14 mouse cellular contexts compared by ENCODE assay signal in genomic region chr2:162764059-162764458, GRCm38 (mm10).
"Had no signal": no experiment of that assay in that cellular context is flagged by ENCODE, and none has a peak within 500 bp of the region (broad histone marks: within the 10 kb centered on the region; RNA-seq: fewer than 3 reads in every experiment).

No protein-coding gene starts in this region.

- DNase-seq: gastrocnemius, adult 2 months; gastrocnemius, postnatal 10 days; gastrocnemius, postnatal 25 days; heart, adult 18-20 months; heart, postnatal 10 days; heart, postnatal 4 days; kidney, adult 18-20 months; kidney, adult 8-10 months; kidney, postnatal 10 days; kidney, postnatal 25 days; kidney, postnatal 4 days; layer of hippocampus, adult 9-11 months; layer of hippocampus, postnatal 36 days; left cerebral cortex, postnatal 4 days had no signal
